Mouse (Mus musculus) R1 (cell line): Measurements from ENCODE around the gene Rps25.
"Not testable (repeated sequence)": the region's sequence is repeated elsewhere in the genome, so short reads cannot be mapped to it uniquely, and the experiment has no call there.

Source experiments
- DNase-seq: peaks from one replicate; pipeline ENCODE4 v3.0.0-alpha.2; 2018; ENCODE audit warnings: low read depth, low spot score

Rps25 gene

GRCm38 (mm10) chr9:44406906-44407751 lies at the start of gene Rps25, which contains the start of gene Trappc4:
Gene Rps25, plus strand, starts transcription at chr9:44407139.
Gene Trappc4, minus strand, starts transcription at chr9:44407600.
- DNase-seq: peak; percentile 97

GRCm38 (mm10) chr9:44357207-44357606 lies 49.7 kb upstream of the Rps25 start:
- DNase-seq: peak; percentile 36

DNA sequence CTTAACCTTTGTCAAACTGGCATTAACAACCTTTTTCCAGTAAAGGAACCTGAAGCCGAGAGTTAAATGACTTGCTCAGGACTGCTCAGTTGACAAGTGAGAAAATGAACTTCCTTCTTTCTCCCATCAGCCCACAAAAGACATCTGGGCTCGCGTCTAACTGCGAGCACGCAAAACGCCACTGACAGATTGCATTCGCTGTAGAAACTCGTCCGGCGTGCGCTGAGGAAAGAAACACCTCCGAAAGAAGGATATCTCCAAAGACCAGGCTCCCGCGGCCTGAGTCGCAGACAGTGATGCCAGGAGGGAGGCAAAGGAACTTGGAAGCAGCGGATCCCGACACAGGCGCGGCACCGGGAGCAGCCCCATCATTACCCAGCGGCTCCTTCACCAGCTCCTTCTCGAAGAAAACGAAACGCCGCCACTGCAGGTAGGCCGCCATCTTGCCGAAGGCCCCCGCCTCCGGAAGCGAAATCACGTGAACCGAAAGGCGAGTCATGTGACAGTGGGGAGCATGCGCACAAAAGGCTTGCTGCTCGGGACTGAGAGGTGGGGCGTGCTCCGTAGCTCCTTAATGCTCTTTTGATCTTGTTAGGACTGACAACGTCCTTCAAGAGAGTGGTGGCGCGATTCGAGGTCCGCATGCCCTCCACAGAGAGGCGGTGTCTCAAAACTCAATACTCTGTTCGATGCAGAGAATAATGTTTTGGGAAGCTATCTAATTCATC lies 45.6 kb upstream of the Rps25 start, which contains the start of gene Vps11:
Vps11 (minus strand) TSS at position 481 of the 728 bp plus-strand sequence.
- DNase-seq: peak; percentile 98

DNA sequence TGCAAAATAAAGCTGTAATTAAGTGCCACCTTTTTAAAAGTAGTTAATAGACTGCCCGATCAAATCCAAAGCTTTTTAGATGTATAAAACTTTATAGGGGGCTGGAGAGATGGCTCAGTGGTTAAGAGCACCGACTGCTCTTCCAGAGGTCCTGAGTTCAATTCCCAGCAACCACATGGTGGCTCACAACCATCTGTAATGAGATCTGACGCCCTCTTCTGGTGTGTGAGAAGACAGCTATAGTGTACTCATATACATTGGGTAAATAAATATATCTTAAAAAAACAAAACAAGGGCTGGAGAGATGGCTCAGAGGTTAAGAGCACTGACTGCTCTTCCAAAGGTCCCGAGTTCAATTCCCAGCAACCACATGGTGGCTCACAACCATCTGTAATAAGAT lies 45.0 kb upstream of the Rps25 start:
- DNase-seq: not testable (repeated sequence)

- DNase-seq: peak; percentile 85
Observed at GRCm38 (mm10) chr9:44364480-44364879, 42.5 kb upstream of the Rps25 start.

DNA sequence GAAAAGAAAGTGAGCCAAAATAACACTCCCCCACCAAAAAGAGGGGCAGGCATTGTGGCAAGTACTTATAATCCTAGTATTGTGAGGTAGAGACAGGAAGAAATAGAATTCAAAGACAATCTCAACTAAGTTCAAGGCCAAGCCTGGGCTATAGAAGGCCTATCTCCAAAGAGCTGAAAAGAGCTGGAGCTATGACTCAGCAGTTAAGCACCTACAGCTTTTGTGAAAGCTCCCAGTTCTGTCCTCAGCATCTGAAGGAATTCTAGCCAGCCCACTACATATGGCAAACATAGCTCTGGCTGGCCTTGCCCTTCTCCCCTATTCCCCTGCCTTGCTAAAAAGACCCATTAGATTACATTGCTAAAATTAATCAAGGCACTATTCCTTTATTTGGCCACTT lies 33.6 kb upstream of the Rps25 start:
- DNase-seq: no peak

- peak; percentile 45 for DNase-seq
Observed at GRCm38 (mm10) chr9:44376141-44376540, 30.8 kb upstream of the Rps25 start.

DNA sequence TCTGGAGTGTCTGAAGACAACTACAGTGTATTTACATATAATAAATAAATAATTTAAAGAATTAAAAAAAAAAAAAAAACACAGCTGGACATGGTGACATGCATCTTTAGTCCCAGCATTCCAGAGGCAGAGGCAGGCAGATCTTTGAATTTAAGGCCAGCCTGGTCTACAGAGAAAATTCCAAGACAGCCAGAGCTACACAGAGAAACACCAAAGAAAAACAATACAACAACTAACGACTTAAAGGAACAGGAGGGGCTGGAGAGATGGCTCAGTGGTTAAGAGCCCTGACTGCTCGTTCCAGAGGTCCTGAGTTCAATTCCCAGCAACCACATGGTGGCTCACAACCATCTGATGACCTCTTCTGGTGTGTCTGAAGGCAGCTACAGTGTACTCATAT lies 29.6 kb upstream of the Rps25 start:
- not testable (repeated sequence) for DNase-seq

GRCm38 (mm10) chr9:44378153-44378730 lies 28.7 kb upstream of the Rps25 start:
- DNase-seq: no peak

DNA sequence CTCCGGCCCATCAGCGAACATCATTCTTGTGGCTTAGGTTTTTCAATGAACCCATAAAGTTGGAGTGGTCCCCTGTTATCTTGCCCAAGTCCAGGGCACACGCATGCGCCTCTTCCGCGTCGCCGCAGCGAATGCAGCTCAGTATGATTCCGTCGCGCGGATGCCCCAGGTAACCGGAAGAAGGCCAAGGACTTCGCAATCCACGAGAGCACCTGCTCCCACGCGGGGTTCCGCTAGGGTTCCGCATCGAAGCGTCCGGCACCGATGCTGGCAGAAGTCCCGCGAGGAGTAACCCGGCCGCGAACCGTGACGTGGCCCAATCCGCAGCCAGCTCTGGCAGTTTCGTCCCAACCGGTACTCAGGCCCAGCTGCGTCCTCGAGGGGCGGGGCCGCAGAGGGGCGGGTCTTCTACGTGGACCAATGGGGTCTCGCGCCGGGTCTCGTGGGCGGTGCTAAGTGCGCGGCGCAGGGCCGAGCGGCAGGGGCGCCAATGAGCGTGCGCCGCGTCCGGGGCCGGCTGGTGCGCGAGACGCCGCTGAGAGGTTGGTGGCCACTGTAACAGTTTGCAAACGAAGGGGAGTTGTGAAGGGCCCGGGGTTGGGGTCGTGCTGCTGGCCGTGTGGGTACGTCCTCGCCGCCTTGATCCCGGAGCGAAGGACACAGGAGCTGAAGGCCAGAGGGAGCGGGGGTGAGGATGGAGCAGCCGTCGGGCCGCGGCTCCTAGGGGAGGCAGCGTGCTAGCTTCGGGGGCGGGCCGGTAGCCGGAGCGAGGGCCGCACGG lies 27.7 kb upstream of the Rps25 start, which contains the start of gene Hyou1:
Hyou1 (plus strand) TSS at position 437 of the 781 bp plus-strand sequence.
- peak; percentile 98 for DNase-seq

DNA sequence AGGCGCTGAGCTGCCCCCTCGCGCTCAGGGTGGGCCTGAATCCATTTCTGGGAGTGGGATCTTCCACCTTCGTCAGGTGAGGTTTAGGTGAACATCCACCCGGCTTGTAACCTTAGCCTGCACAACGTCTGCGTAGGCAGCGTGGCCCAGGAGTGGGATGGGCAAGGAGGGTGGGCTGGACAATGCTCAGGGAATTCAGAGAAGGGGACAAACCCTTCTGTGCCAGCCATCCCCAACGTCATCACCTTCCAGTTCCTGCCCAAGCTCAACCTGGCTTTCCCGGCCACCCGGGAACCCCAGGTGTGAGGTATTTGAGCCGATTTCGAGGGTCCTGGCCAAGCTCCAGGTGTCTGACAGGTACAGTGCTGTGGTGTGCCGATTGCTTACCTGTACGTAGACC lies 27.1 kb upstream of the Rps25 start:
- DNase-seq: no peak

DNA sequence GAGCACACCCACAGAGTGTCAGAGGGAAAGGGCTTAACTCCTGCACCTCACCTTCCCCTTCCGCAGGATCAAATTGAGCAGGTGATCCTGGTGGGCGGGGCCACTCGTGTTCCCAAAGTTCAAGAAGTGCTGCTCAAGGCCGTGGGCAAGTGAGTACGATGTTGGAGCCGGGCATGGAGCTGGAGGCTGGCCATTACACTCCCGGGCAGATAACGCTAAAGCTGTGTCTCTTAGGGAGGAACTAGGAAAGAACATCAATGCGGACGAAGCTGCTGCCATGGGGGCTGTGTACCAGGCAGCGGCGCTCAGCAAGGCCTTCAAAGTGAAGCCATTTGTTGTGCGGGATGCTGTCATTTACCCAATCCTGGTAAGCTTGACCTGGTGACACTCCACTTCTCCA lies 22.3 kb upstream of the Rps25 start:
- no peak for DNase-seq

- no peak for DNase-seq
Observed at GRCm38 (mm10) chr9:44387221-44387620, 19.7 kb upstream of the Rps25 start.

GRCm38 (mm10) chr9:44389273-44389672 lies 17.7 kb upstream of the Rps25 start:
- DNase-seq: peak; percentile 77

- peak; percentile 70 for DNase-seq
Observed at GRCm38 (mm10) chr9:44391466-44391865, 15.5 kb upstream of the Rps25 start.

DNA sequence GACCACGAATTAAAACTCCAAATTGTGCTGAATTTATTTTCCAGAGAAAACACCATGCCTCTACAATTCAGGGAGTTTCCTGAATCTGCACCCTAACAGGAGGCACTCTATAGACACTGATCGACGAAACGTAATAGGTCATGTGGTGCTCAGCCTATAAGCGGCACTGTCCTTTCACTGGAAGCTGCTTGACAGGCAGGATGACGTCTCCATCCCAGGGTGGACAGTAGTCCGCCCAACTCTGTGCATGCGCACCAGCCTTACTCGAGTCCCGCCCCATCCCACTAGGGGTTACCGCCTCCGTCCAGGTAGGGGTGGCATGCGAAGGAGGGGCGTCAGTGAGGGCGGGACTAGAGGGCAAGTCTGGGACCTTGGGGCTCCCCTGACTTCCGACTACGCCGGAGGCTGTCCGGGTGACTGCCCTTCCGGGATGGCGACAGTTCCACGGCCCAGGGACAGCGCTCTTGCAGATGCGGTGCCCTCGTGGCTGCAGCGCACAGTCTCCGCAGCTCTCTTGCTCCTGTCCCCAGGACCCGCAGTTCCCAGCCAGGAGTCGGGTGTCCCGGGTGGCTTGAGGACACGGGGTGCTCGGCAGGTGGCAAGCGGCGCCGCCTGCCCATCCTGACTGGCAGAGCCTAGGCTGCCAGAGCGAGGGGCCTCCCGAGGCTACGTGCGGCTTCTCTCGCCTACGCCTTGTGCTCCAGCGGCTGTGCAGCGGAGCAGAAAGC lies 10.1 kb upstream of the Rps25 start, which contains the start of gene Slc37a4:
Slc37a4 (plus strand) TSS at position 169 of the 728 bp plus-strand sequence.
- peak; percentile 98 for DNase-seq

GRCm38 (mm10) chr9:44398087-44398486 lies 8.9 kb upstream of the Rps25 start:
- DNase-seq: no peak

DNA sequence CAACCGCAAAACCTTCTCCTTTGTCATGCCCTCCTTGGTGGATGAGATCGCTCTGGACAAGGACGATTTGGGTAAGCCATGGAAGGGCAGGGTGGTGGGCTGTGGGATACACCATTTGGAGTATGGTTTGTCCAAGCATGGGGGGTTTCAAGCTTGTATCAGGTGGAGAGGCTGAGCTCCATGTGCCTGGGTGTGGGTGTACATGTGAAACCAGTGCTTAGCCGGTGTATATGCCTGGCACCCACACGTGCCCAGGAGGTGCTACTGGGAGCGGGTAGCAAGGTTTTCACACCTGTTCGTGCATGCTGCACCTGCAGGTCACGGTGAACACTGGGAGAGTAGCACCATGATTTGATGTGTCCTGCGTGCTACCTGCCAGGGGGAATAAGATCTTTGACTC lies 8.4 kb upstream of the Rps25 start:
- DNase-seq: no peak

- DNase-seq: no peak
Observed at GRCm38 (mm10) chr9:44399114-44399794, 7.7 kb upstream of the Rps25 start.

DNA sequence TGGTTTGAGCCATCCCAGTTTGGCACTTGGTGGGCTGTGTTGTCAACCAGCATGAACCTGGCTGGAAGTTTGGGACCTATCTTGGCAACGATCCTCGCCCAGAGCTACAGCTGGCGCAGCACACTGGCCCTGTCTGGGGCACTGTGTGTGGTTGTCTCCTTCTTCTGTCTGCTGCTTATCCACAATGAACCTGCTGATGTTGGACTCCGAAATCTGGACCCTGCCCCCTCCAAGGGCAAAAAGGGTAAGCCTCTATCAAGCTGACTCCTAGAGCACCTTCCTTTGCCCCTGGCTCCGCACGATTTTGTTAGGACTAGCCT lies 7.2 kb upstream of the Rps25 start:
- no peak for DNase-seq
